Mouse (Mus musculus): ENCODE measurements at regions not wholly inside any gene's neighbourhood (a gene's known extent, or its start where the extent isn't known, plus 50 kb on each side); places are given as distances from the start of the nearest gene placed in this dataset.
A peak's percentile ranks its signal among the peaks of the same experiment; 100 is the strongest.

DNA sequence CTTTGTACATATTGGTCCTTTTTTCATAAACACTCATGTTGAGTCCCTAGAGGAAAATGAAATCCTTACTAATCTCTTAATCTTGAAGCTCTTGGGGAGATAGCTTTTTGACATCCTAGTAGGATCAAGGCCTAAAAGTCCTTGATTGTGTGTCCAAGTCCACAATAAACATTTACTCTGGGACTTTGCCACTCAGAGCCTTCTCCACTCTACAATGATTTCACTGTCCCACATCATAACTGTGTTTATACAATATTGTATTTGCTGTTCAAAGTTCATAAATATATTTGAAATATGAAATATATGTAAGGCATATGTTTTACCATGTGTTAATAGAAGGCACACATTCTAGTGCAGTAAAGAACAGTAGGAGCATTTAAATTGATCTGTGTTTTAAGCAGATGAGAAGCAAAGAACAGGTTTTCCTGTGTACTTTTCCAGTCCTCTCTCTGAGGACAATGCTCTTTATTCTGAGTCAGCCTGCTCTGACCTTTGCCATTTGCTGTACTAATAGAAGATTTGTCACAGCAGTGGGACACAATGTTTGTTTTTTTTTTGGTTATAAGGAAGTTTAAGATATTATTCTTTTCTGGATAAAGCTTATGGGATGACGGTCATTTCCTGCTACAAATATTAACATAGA, 130.7 kb upstream of the Gprin3 start:
- no peak overlapping the region for H3K9ac ChIP-seq
- no peak for ATAC-seq (ENCODE audit: insufficient read depth, low FRiP score, low read depth)
- no peaks in the 10 kb centered on the region for H3K27me3 ChIP-seq (replicated peaks)
- no peaks in the 10 kb centered on the region for H3K9me3 ChIP-seq
- no peaks in the 10 kb centered on the region for H3K4me1 ChIP-seq
- no peaks in the 10 kb centered on the region for H3K36me3 ChIP-seq
- no peak overlapping the region for H3K4me2 ChIP-seq
- H3K4me3 ChIP-seq (replicated peaks), result no peak overlapping the region
- no peak overlapping the region for H3K27ac ChIP-seq
- 51% methylated on average over 1 of the region's 1 CpGs for WGBS

DNA sequence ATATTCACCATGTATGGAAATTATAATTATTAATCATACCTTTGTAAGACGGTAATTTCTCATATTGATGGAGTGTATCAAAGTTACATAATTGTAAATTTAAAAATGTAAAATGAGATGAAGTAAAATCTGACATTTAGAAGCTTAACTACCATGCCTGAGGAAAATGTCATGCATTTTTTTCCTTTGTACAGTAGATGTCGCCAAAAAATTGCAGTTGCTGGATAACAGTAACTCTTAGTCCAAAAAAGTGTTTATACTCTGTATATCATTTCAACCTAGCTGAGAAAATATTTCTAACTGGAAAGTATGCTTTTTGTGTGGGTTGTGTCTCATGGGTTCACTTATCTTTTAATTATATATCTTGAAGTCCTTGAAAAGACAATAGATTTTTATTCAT, 110.9 kb upstream of the Gprin3 start:
- ATAC-seq (ENCODE audit: insufficient read depth, low FRiP score, low read depth), result no peak
- WGBS, result 57% methylated on average over 2 of the region's 2 CpGs
- H3K9me3 ChIP-seq, result no peaks in the 10 kb centered on the region

DNA sequence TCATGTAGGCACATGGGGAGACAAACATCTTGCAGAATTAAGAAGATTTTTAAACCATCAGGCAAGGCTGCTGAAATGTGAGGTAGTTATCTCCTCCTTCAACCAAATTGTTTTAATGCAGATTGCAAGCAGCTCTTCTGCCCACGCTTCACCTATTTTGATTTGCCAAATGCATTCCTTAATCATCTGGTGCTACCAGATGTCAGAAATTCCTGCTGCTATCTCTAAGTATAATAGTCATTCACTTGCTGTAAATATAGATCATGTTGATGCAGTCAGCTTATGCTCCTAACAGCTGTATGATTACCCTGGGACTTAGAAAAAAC, 98.8 kb upstream of the Gprin3 start:
- Histone ChIP-seq H3K27ac (no peak overlapping the region), H3K4me2 (no peak overlapping the region), H3K9me3 (no peaks in the 10 kb centered on the region), H3K9ac (no peak overlapping the region), H3K4me3 (replicated peaks) (no peak overlapping the region), H3K4me1 (no peaks in the 10 kb centered on the region), H3K36me3 (no peaks in the 10 kb centered on the region), H3K27me3 (replicated peaks) (no peaks in the 10 kb centered on the region)
- WGBS, result 57% methylated on average over 1 of the region's 1 CpGs
- ATAC-seq (ENCODE audit: insufficient read depth, low FRiP score, low read depth), result no peak

More for the DNA sequence above, 110.9 kb upstream of the Gprin3 start:
- Histone ChIP-seq H3K4me1 (no peaks in the 10 kb centered on the region), H3K9ac (no peak overlapping the region), H3K27me3 (replicated peaks) (no peaks in the 10 kb centered on the region), H3K36me3 (no peaks in the 10 kb centered on the region), H3K4me2 (no peak overlapping the region), H3K27ac (no peak overlapping the region), H3K4me3 (replicated peaks) (no peak overlapping the region)

DNA sequence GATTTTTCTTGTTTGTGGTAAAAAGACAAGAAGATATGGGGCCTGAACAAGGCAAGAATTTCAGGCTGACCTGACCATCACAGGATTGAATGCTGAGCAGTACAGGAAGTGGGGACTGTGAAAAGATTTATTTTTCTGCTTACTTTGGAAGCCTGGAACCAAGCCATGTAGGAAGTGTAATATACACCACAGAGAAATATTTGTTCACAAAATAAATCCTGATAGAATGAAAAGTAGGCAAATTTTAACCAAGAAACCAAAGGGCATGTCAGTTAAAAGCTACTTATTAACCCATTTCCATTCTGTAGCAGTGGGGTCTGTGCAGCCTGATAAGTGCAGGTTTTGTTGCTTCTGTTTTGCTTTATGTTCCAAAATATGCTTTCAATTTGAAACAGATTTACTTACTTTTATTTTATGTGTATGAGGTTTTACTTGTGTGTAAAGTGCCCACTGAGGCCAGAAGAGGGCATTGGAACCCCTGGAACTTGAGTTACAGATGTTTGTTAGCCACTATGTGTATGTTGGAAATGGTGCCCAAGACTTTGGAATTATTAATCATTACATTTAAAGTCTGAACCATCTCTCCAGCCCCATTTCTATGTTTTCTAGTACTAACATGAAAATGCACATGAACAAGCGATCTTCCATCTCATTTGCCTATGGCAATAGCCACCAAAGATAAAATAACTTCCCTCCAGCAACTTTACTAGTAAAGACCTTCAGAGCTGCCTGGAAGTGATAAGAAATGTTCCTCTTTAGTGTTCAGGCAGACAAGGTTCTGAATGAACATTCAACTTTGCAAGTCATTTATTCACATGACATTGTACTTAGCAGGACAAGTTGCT, 98.2 kb upstream of the Gprin3 start:
- peak; percentile 63; the same call in 1 of the 2 replicates for ATAC-seq (ENCODE audit: insufficient read depth, low FRiP score, low read depth)
- H3K9ac ChIP-seq, result no peak overlapping the region
- no peaks in the 10 kb centered on the region for H3K4me1 ChIP-seq
- H3K36me3 ChIP-seq, result no peaks in the 10 kb centered on the region
- no peak overlapping the region for H3K4me3 ChIP-seq (replicated peaks)
- 84% methylated on average over 1 of the region's 1 CpGs for WGBS
- H3K27me3 ChIP-seq (replicated peaks), result no peaks in the 10 kb centered on the region
- no peak overlapping the region for H3K4me2 ChIP-seq
- no peaks in the 10 kb centered on the region for H3K9me3 ChIP-seq
- no peak overlapping the region for H3K27ac ChIP-seq

DNA sequence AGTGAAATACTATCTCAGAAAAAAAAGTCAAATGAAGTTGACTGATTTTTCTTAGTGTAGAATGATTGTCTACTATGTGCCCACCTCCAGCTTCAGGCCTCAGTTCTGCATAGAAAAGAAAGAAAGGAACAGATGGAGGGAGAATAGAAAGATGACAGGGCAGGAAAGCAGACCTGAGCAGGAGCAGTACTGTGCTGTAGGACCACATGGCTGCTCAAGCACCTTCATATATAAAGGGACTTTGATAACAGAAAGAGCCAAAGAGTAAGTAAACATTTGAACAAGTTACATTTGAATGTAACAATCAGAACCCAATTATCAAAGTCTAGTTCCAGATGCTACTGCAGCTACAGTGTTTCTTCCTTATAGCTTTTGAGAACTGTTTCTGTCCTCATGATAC, 96.9 kb upstream of the Gprin3 start:
- H3K4me2 ChIP-seq, result no peak overlapping the region
- no peak overlapping the region for H3K27ac ChIP-seq
- H3K36me3 ChIP-seq, result no peaks in the 10 kb centered on the region
- H3K27me3 ChIP-seq (replicated peaks), result no peaks in the 10 kb centered on the region
- ATAC-seq (ENCODE audit: insufficient read depth, low FRiP score, low read depth), result no peak
- no peaks in the 10 kb centered on the region for H3K4me1 ChIP-seq
- no peak overlapping the region for H3K4me3 ChIP-seq (replicated peaks)
- no peaks in the 10 kb centered on the region for H3K9me3 ChIP-seq
- no peak overlapping the region for H3K9ac ChIP-seq

DNA sequence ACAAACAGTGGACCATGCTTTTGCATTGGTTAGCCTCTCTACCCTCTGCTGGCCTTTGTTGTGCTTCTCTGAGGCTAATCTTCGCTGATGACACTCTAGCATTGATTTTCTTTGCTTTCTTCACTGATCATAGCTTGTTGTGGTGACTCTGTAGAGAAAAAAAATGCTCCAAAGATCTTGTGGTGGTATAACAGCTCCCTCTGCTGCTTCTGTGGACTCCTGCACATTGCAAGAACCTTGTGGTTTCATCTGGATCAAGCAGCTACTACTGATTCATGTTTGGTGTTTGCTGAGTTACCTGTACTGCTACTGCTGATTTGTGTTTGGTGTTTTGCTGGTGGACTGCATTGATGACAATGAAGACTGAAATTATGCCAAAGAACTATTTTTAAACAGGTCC, 74.7 kb upstream of the Gprin3 start:
- no peak overlapping the region for H3K4me2 ChIP-seq
- no peak overlapping the region for H3K27ac ChIP-seq
- H3K36me3 ChIP-seq, result no peaks in the 10 kb centered on the region
- H3K4me3 ChIP-seq (replicated peaks), result no peak overlapping the region
- 45% methylated on average over 1 of the region's 1 CpGs for WGBS
- no peaks in the 10 kb centered on the region for H3K27me3 ChIP-seq (replicated peaks)
- no peak for ATAC-seq (ENCODE audit: insufficient read depth, low FRiP score, low read depth)
- H3K9ac ChIP-seq, result no peak overlapping the region
- H3K9me3 ChIP-seq, result no peaks in the 10 kb centered on the region
- H3K4me1 ChIP-seq, result no peaks in the 10 kb centered on the region

DNA sequence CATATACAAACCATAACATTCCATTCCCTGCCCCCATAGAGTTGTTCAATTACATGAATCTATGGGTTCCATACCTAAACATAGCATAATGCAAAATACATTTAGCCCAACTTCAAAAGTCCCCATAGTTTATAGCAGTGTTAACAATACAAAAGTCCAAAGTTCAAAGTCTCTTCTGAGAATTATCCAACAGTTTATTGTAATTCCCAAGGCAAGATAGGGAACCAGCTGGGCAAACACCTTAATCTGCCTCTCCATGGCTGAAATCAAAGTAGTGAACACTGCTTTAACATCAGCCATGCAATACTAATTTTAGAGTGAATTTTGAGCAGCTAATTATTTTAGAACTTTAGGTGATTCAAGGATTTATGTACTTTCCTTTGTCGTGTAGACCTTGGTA, 72.7 kb upstream of the Gprin3 start:
- H3K4me1 ChIP-seq, result no peaks in the 10 kb centered on the region
- H3K9me3 ChIP-seq, result no peaks in the 10 kb centered on the region
- no peak overlapping the region for H3K4me3 ChIP-seq (replicated peaks)
- H3K4me2 ChIP-seq, result no peak overlapping the region
- no peaks in the 10 kb centered on the region for H3K36me3 ChIP-seq
- H3K27ac ChIP-seq, result no peak overlapping the region
- no peaks in the 10 kb centered on the region for H3K27me3 ChIP-seq (replicated peaks)
- 0 out of 2 replicates have a peak, but pooled peaks have one; percentile 14 for ATAC-seq (ENCODE audit: insufficient read depth, low FRiP score, low read depth)
- H3K9ac ChIP-seq, result no peak overlapping the region
- 42% methylated on average over 1 of the region's 1 CpGs for WGBS

DNA sequence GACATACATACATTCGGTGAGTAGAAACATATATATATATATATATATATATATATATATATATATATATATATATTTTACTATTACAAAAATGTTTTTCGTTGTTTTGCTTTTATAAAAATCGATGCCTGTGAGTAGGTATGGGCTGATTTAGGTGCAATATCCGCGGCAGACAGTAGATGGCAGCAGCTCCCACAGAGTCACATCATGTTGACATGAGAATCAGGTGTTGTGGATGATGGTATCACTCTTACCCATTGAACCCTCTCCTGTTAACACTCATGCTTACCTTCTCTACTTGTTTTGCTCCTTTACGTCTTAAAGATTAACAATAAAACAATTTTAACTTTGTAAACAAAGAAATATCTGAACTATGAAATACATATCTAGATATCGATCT, 72.0 kb upstream of the Gprin3 start:
- no peak for ATAC-seq (ENCODE audit: insufficient read depth, low FRiP score, low read depth)

DNA sequence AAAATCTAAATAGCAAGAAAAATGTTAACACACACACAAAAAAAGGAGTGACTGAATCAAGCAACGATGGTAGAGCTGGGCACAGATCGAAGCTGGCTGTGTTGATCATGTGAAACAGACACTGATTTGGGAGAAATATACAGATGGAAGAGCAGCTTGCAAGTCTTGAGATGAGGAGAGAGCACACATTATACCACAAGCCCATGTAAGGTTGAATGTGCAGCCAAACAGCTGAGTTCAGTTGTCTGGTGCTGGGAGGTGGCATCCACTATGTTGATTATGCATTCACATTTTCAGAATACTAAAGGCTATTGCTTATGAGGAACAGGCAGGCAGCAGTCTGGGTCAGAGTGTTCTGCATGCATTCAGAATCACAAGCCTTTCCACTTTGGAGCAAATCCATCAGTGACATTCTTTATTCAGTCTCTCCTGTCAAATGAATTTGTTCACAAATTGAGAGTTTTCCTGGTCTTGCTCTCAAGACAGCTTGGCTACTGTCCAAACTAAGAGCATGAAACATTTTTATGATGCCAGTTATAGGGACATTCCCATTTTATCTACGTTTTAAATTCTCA, 63.0 kb upstream of the Gprin3 start:
- Histone ChIP-seq H3K27me3 (replicated peaks) (no peaks in the 10 kb centered on the region), H3K4me1 (no peaks in the 10 kb centered on the region), H3K9ac (no peak overlapping the region), H3K4me2 (no peak overlapping the region), H3K4me3 (replicated peaks) (no peak overlapping the region), H3K9me3 (no peaks in the 10 kb centered on the region), H3K27ac (no peak overlapping the region), H3K36me3 (no peaks in the 10 kb centered on the region)
- 68% methylated on average over 3 of the region's 3 CpGs for WGBS
- ATAC-seq (ENCODE audit: insufficient read depth, low FRiP score, low read depth), result no peak

More for the DNA sequence above, 72.0 kb upstream of the Gprin3 start:
- Histone ChIP-seq H3K4me3 (replicated peaks) (no peak overlapping the region), H3K4me1 (no peaks in the 10 kb centered on the region), H3K27me3 (replicated peaks) (no peaks in the 10 kb centered on the region), H3K4me2 (no peak overlapping the region), H3K27ac (no peak overlapping the region), H3K36me3 (no peaks in the 10 kb centered on the region), H3K9ac (no peak overlapping the region), H3K9me3 (no peaks in the 10 kb centered on the region)
- WGBS, result 31% methylated on average over 7 of the region's 7 CpGs

DNA sequence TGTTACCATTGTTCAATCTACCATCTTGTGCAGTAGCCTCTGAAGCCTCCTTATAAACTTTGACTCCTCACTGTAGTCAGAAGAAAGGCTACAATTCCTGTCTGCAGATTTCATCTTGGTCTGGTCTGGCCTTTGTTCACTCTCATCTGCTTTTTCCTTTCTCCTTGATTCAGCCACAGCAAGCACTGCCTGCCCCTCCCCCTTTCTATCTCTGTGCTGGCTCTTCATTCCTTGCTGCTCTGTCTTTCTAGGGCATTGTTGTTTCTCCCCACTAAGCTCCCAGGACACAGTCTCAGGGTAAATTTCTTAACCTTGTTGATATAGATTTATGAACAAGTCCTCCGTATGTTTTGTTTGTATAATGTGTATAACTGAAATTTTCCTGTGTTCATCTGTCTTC, 62.3 kb upstream of the Gprin3 start:
- no peaks in the 10 kb centered on the region for H3K4me1 ChIP-seq
- H3K9ac ChIP-seq, result no peak overlapping the region
- no peak overlapping the region for H3K4me3 ChIP-seq (replicated peaks)
- 32% methylated on average over 1 of the region's 1 CpGs for WGBS
- no peak for ATAC-seq (ENCODE audit: insufficient read depth, low FRiP score, low read depth)
- no peaks in the 10 kb centered on the region for H3K36me3 ChIP-seq
- no peaks in the 10 kb centered on the region for H3K9me3 ChIP-seq
- H3K27ac ChIP-seq, result no peak overlapping the region
- H3K27me3 ChIP-seq (replicated peaks), result no peaks in the 10 kb centered on the region
- no peak overlapping the region for H3K4me2 ChIP-seq

DNA sequence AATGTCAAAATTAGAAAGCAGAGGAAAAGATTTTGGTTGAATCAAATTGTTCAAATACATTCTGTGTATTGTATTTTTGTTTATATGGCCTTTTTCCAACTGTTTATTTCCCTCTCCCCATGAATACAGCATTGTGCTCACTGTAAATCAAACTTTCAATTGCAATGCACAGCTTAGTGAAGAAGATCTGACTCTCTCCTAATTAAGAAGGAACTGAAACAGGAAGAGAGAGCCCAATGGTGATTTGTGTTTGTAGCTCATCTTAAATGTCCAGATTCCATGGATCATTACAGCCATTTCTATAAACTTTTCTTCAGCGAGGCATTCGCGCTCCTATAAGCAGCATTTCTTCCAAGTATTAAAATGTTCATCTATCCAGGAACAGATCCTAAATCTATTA, 57.9 kb upstream of the Gprin3 start:
- no peak overlapping the region for H3K4me2 ChIP-seq
- no peaks in the 10 kb centered on the region for H3K36me3 ChIP-seq
- no peaks in the 10 kb centered on the region for H3K4me1 ChIP-seq
- 90% methylated on average over 3 of the region's 3 CpGs for WGBS
- H3K4me3 ChIP-seq (replicated peaks), result no peak overlapping the region
- ATAC-seq (ENCODE audit: insufficient read depth, low FRiP score, low read depth), result no peak
- H3K9me3 ChIP-seq, result no peaks in the 10 kb centered on the region
- H3K9ac ChIP-seq, result no peak overlapping the region
- H3K27me3 ChIP-seq (replicated peaks), result no peaks in the 10 kb centered on the region
- no peak overlapping the region for H3K27ac ChIP-seq

DNA sequence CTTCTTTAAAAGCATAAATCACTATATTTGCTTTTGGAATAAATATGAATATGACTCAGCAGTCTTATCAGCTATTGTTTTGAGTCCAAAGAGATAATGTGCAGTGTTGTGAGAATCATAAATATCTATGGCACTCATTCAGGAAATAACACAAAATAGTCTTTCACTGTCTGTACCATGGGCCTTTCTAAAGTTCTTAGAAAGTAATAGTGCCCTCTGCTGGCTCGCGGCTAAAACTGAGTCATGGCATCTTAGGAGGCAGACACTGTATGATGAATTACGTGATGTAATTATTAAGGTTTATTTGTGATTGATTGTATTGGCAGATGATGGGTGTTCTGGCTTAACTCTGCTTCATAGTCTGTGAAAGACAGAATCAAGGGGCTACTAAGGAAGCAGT, 57.5 kb upstream of the Gprin3 start:
- H3K4me3 ChIP-seq (replicated peaks), result no peak overlapping the region
- no peak overlapping the region for H3K9ac ChIP-seq
- WGBS, result 13% methylated on average over 3 of the region's 3 CpGs
- ATAC-seq (ENCODE audit: insufficient read depth, low FRiP score, low read depth), result no peak
- H3K4me2 ChIP-seq, result no peak overlapping the region
- H3K27me3 ChIP-seq (replicated peaks), result no peaks in the 10 kb centered on the region
- no peaks in the 10 kb centered on the region for H3K9me3 ChIP-seq
- H3K4me1 ChIP-seq, result no peaks in the 10 kb centered on the region
- no peak overlapping the region for H3K27ac ChIP-seq
- H3K36me3 ChIP-seq, result no peaks in the 10 kb centered on the region

Measured in stomach, embryonic 15.5 days (tissue).